Mouse (Mus musculus): ENCODE data around the gene Grid2.

DNA sequence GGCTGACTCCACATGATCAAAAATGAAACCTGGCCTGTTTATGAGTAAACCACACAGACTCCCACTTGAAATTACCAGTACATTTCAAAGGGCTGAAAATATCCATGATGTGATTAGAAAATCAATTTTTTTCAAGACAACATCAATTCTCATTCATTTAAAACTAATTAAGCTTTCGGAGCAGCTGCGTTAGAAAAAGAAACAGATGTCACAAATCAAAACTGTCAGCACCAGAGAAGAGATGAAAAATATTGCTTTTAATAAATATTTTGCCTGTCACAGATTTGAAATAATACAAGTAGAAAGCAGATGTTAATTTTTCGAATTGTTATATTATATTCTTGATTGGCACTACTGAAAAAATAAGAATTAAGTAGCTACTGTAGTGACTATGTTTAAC lies 1415.3 kb downstream of the Grid2 start:
- TF ChIP-seq CTCF (IDR thresholded peaks at IDR 0.05; ENCODE audit: control insufficient read depth, insufficient read depth, insufficient replicate concordance, low read depth, low read length) (no peak), POLR2A (IDR thresholded peaks at IDR 0.05; ENCODE audit: control insufficient read depth, low read depth, low read length) (no peak)
